In genomic region chr1:164315266-164315665, GRCm38 (mm10) we compare ENCODE assay signal across 9 mouse cellular contexts. TPM values are rescaled to one million over a fixed set of nuclear protein-coding genes. Genes with fewer than 3 reads are reported as not detected.
DNase-seq lines count a peak whose midpoint lies in the region; ATAC-seq and TF ChIP-seq lines count a peak whose summit lies in the region.
"Had no signal": no experiment of that assay in that cellular context is flagged by ENCODE, and none has a peak within 500 bp of the region (broad histone marks: within the 10 kb centered on the region; RNA-seq: fewer than 3 reads in every experiment).

No protein-coding gene starts in this region.

- H3K27me3 ChIP-seq in kidney, embryonic 16.5 days (ENCODE audit: insufficient read depth, low read length) = no peaks in the 10 kb centered on the region
- H3K27me3 ChIP-seq in E14TG2a.4 (ENCODE audit: insufficient read depth, low read length) = no peaks in the 10 kb centered on the region
- H3K27me3 ChIP-seq in liver, embryonic 14.5 days (ENCODE audit: control insufficient read depth, insufficient read depth, low read length) = no peaks in the 10 kb centered on the region
- H3K27me3 ChIP-seq: limb, embryonic 15.5 days had no signal

- TF ChIP-seq EP300 in liver, embryonic 14.5 days (IDR thresholded peaks at IDR 0.05; ENCODE audit: low read depth) = no peak

- no peak overlapping the region for H3K4me2 ChIP-seq in kidney, embryonic 16.5 days (replicated peaks; ENCODE audit: low read depth, low read length)
- no peak overlapping the region for H3K4me2 ChIP-seq in liver, embryonic 14.5 days (ENCODE audit: low read depth)
- H3K4me2 ChIP-seq: limb, embryonic 15.5 days had no signal

- H3K27ac ChIP-seq in kidney, embryonic 16.5 days (ENCODE audit: low read length) = no peak overlapping the region
- H3K27ac ChIP-seq in liver, embryonic 14.5 days = no peak overlapping the region
- H3K27ac ChIP-seq: limb, embryonic 15.5 days had no signal

- H3K4me3 ChIP-seq in kidney, embryonic 16.5 days (ENCODE audit: low read length) = no peak overlapping the region
- no peak overlapping the region for H3K4me3 ChIP-seq in E14TG2a.4 (replicated peaks; ENCODE audit: low read length)
- H3K4me3 ChIP-seq in liver, embryonic 14.5 days (ENCODE audit: insufficient read depth in 1 of 2, low read depth in 2 of 2, low read length in 2 of 2) = no peak overlapping the region
- H3K4me3 ChIP-seq: limb, embryonic 15.5 days had no signal

- 68% methylated on average over 8 of the region's 8 CpGs for WGBS in kidney, embryonic 16.5 days
- 60% methylated on average over 8 of the region's 8 CpGs for WGBS in liver, embryonic 14.5 days (ENCODE audit: insufficient replicate concordance)

- H3K9ac ChIP-seq in kidney, embryonic 16.5 days (replicated peaks; ENCODE audit: low read length) = no peak overlapping the region
- no peak overlapping the region for H3K9ac ChIP-seq in liver, embryonic 14.5 days (replicated peaks)
- H3K9ac ChIP-seq: limb, embryonic 15.5 days had no signal

- no peaks in the 10 kb centered on the region for H3K9me3 ChIP-seq in kidney, embryonic 16.5 days (ENCODE audit: low read length)
- no peaks in the 10 kb centered on the region for H3K9me3 ChIP-seq in E14TG2a.4 (ENCODE audit: low read length)
- H3K9me3 ChIP-seq in liver, embryonic 14.5 days (ENCODE audit: control insufficient read depth, low read length) = no peaks in the 10 kb centered on the region
- H3K9me3 ChIP-seq: limb, embryonic 15.5 days had no signal

- no peaks in the 10 kb centered on the region for H3K4me1 ChIP-seq in kidney, embryonic 16.5 days (ENCODE audit: insufficient read depth, low read length)
- peaks cover 11% of the 10 kb centered on the region for H3K4me1 ChIP-seq in E14TG2a.4 (replicated peaks; ENCODE audit: low read depth, low read length)
- H3K4me1 ChIP-seq in liver, embryonic 14.5 days (replicated peaks; ENCODE audit: control insufficient read depth in 2 of 2, insufficient read depth in 2 of 2, low read length in 1 of 2) = peaks cover 0 to 12% of the 10 kb centered on the region in 2 experiments; a peak in 2 of 4 replicates
- H3K4me1 ChIP-seq: limb, embryonic 15.5 days had no signal

- no peak for ATAC-seq in kidney, embryonic 16.5 days (ENCODE audit: low FRiP score, low TSS enrichment)
- ATAC-seq in liver, embryonic 14.5 days (ENCODE audit: insufficient read depth) = no peak

- peak; percentile 99 for TF ChIP-seq CTCF in E14TG2a.4 (conservative IDR thresholded peaks at IDR 0.05; ENCODE audit: low read length)
- TF ChIP-seq CTCF in liver, embryonic 14.5 days (IDR thresholded peaks at IDR 0.05; ENCODE audit: low read depth) = peak; percentile 89

- peaks cover 7% of the 10 kb centered on the region for H3K36me3 ChIP-seq in kidney, embryonic 16.5 days (ENCODE audit: insufficient read depth, low read length)
- peaks cover 27% of the 10 kb centered on the region for H3K36me3 ChIP-seq in E14TG2a.4 (ENCODE audit: insufficient read depth, low read length)
- no peaks in the 10 kb centered on the region for H3K36me3 ChIP-seq in liver, embryonic 14.5 days (replicated peaks; ENCODE audit: control insufficient read depth, insufficient read depth, low read depth)

- peak; percentile 47 for DNase-seq in kidney, adult 9 months
- peak; percentile 49 for DNase-seq in 416B (ENCODE audit: low read depth)
- peak; percentile 32 for DNase-seq in cerebellum, adult 8-10 months
- peak in 2 of 3 experiments; percentile 14 to 17 for DNase-seq in liver, embryonic 14.5 days (ENCODE audit: low read depth in 3 of 3, low spot score in 3 of 3)
- DNase-seq in spleen, postnatal 14 days (ENCODE audit: low spot score in 2 of 2) = peak; percentile 19 to 31
- no peak for DNase-seq in urinary bladder, postnatal 4 days (ENCODE audit: low spot score in 2 of 2)

RNA-seq across cellular contexts. Expression of gene Blzf1, which starts 8.0 kb away (rescaled TPM):
- polyA plus RNA-seq in kidney, embryonic 16.5 days (2015; fragmentation: Nextera tagmentation; extraction: Ambion mirVana) = 31.0 and 31.8 TPM in 2 replicates
- 2.3 and 4.1 TPM in 2 replicates for polyA plus RNA-seq in liver, embryonic 14.5 days (2012; rRNA removed)
- 8.5 and 9.9 TPM in 2 replicates for polyA plus RNA-seq in liver, embryonic 14.5 days (2014; fragmentation: Nextera tagmentation; extraction: Ambion mirVana)

RNA-seq across cellular contexts. Expression of gene Nme7, which starts 11.3 kb away (rescaled TPM):
- 56.6 and 64.3 TPM in 2 replicates for polyA plus RNA-seq in kidney, embryonic 16.5 days (2015; fragmentation: Nextera tagmentation; extraction: Ambion mirVana)
- 4.2 and 6.4 TPM in 2 replicates for polyA plus RNA-seq in liver, embryonic 14.5 days (2012; rRNA removed)
- polyA plus RNA-seq in liver, embryonic 14.5 days (2014; fragmentation: Nextera tagmentation; extraction: Ambion mirVana) = 9.0 and 13.0 TPM in 2 replicates

RNA-seq across cellular contexts. Expression of gene Ccdc181, which starts 39.9 kb away (rescaled TPM):
- 13.9 and 14.3 TPM in 2 replicates for polyA plus RNA-seq in kidney, embryonic 16.5 days (2015; fragmentation: Nextera tagmentation; extraction: Ambion mirVana)
- 0.80 and 1.8 TPM in 2 replicates for polyA plus RNA-seq in liver, embryonic 14.5 days (2012; rRNA removed)
- 2.3 and 3.7 TPM in 2 replicates for polyA plus RNA-seq in liver, embryonic 14.5 days (2014; fragmentation: Nextera tagmentation; extraction: Ambion mirVana)

Comparison
In these comparisons a context has a peak if more than half of its experiments do, and no peak if none do; other contexts are left out.
1. DNase-seq: peak in kidney, adult 9 months (single experiment), 416B (single experiment), cerebellum, adult 8-10 months (single experiment), liver, embryonic 14.5 days (2 of 3) and spleen, postnatal 14 days (2 of 2); none in urinary bladder, postnatal 4 days (0 of 2).